Mouse (Mus musculus) heart, postnatal 0 days (tissue): ENCODE data around the gene Cxxc4.
A peak's percentile ranks its signal among the peaks of the same experiment; 100 is the strongest.

Source experiments
- CTCF ChIP-seq: IDR thresholded peaks from 2 replicates; pipeline ENCODE4 v1.5.1; 2016; ENCODE audit warnings: antibody characterized with exemption, control low read depth, low read depth
- EP300 ChIP-seq: IDR thresholded peaks from 2 replicates; pipeline ENCODE4 v1.6.1; 2016; ENCODE audit warnings: antibody characterized with exemption, low read depth

GRCm38 (mm10) chr3:134235491-134236413 lies 532 bp upstream of the Cxxc4 start:
- TF ChIP-seq CTCF (no peak), EP300 (0 out of 2 replicates have a peak, but pooled peaks have one; percentile 45)
